8 mouse cellular contexts compared by ENCODE assay signal in the genomic region with DNA sequence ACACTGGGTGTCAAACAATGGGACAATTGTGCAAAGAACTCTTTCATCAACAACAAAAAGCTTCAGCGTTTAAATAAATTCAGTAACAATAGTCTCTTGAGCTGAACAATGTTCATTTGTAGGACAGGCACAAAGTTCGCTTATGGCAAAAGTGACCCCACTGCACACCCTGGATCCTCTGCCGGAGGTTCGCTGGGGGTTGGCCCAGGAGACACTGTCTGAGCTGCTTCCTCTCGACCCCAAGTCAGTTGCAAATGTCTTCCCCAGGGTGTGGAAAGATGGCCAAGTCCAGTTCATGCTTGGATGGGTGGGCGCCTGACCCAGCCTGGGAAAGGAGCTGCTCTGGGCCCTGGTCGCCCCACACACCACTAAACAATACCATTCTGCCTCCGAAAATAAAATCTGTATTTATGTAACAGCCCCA. TPM values are rescaled to one million over a fixed set of nuclear protein-coding genes. Genes with fewer than 3 reads are reported as not detected.
DNase-seq lines count a peak whose midpoint lies in the region; ATAC-seq and TF ChIP-seq lines count a peak whose summit lies in the region.

No protein-coding gene starts in this region.

- no peak for ATAC-seq in lung, embryonic 15.5 days (ENCODE audit: borderline replicate concordance, extremely low read depth, low FRiP score, low TSS enrichment)
- no peak for ATAC-seq in heart, embryonic 15.5 days (replicated peaks; ENCODE audit: insufficient number of reproducible peaks, insufficient read depth, low FRiP score, low read depth)
- ATAC-seq in midbrain, postnatal 0 days (ENCODE audit: low FRiP score): no peak

- no peaks in the 10 kb centered on the region for H3K27me3 ChIP-seq in lung, embryonic 15.5 days
- H3K27me3 ChIP-seq in heart, embryonic 15.5 days: no peaks in the 10 kb centered on the region
- no peaks in the 10 kb centered on the region for H3K27me3 ChIP-seq in midbrain, postnatal 0 days (ENCODE audit: insufficient read depth, low read length)

- H3K9me3 ChIP-seq in lung, embryonic 15.5 days: no peaks in the 10 kb centered on the region
- H3K9me3 ChIP-seq in heart, embryonic 15.5 days (replicated peaks): no peaks in the 10 kb centered on the region
- no peaks in the 10 kb centered on the region for H3K9me3 ChIP-seq in midbrain, postnatal 0 days (ENCODE audit: low read length)

- H3K9ac ChIP-seq in lung, embryonic 15.5 days: peak overlapping the region; percentile 95
- peak overlapping the region; percentile 99 for H3K9ac ChIP-seq in heart, embryonic 15.5 days
- peak overlapping the region; percentile 100 for H3K9ac ChIP-seq in midbrain, postnatal 0 days (replicated peaks; ENCODE audit: low read length, poor library complexity, severe bottlenecking)

- H3K4me3 ChIP-seq in lung, embryonic 15.5 days: peak overlapping the region; percentile 92
- peak overlapping the region; percentile 94 for H3K4me3 ChIP-seq in heart, embryonic 15.5 days
- H3K4me3 ChIP-seq in midbrain, postnatal 0 days (ENCODE audit: low read depth, low read length): peak overlapping the region; percentile 96

- no peak for TF ChIP-seq CTCF in midbrain, postnatal 0 days (IDR thresholded peaks at IDR 0.05)

- H3K36me3 ChIP-seq in lung, embryonic 15.5 days: no peaks in the 10 kb centered on the region
- no peaks in the 10 kb centered on the region for H3K36me3 ChIP-seq in heart, embryonic 15.5 days
- H3K36me3 ChIP-seq in midbrain, postnatal 0 days (ENCODE audit: insufficient read depth, low read length): no peaks in the 10 kb centered on the region

- 5% methylated on average over 8 of the region's 8 CpGs for WGBS in lung, embryonic 15.5 days
- WGBS in heart, embryonic 15.5 days: 14% methylated on average over 8 of the region's 8 CpGs
- 3% methylated on average over 8 of the region's 8 CpGs for WGBS in midbrain, postnatal 0 days

- peaks cover 46% of the 10 kb centered on the region for H3K4me1 ChIP-seq in lung, embryonic 15.5 days
- H3K4me1 ChIP-seq in heart, embryonic 15.5 days (replicated peaks): peaks cover 35% of the 10 kb centered on the region
- H3K4me1 ChIP-seq in midbrain, postnatal 0 days (ENCODE audit: insufficient read depth, low read length): peaks cover 19% of the 10 kb centered on the region; the same call in 1 of the 2 replicates

- no peak for DNase-seq in lung, adult 18-20 months
- peak; percentile 61 for DNase-seq in cerebellum, adult 9-10 months
- peak; percentile 39 to 51 for DNase-seq in kidney, postnatal 4 days
- peak; percentile 21 for DNase-seq in midbrain, postnatal 0 days (ENCODE audit: low spot score)
- no peak for DNase-seq in thymus, postnatal 4 days
- no peak for DNase-seq in testis, postnatal 14 days (ENCODE audit: low spot score)

- H3K27ac ChIP-seq in lung, embryonic 15.5 days: peak overlapping the region; percentile 99
- H3K27ac ChIP-seq in heart, embryonic 15.5 days: peak overlapping the region; percentile 100
- H3K27ac ChIP-seq in midbrain, postnatal 0 days (ENCODE audit: low read depth, low read length): 0 out of 2 replicates have a peak overlapping the region, but pooled peaks have one; percentile 28

- peak overlapping the region; percentile 83 for H3K4me2 ChIP-seq in lung, embryonic 15.5 days
- H3K4me2 ChIP-seq in heart, embryonic 15.5 days: peak overlapping the region; percentile 75
- H3K4me2 ChIP-seq in midbrain, postnatal 0 days (ENCODE audit: low read depth, low read length, poor library complexity, severe bottlenecking): peak overlapping the region; percentile 86

RNA-seq across cellular contexts. Expression of gene Rhob, which starts 1.6 kb away (rescaled TPM):
- polyA plus RNA-seq in lung, embryonic 15.5 days (2015; fragmentation: Nextera tagmentation; extraction: Ambion mirVana): 49.4 and 52.1 TPM in 2 replicates
- 35.4 and 40.6 TPM in 2 replicates for polyA plus RNA-seq in heart, embryonic 15.5 days (2015; fragmentation: Nextera tagmentation; extraction: Ambion mirVana)
- 323 and 329 TPM in 2 replicates for total RNA-seq in midbrain, postnatal 0 days (2014; rRNA removed)
- polyA plus RNA-seq in midbrain, postnatal 0 days (2015; fragmentation: Nextera tagmentation; extraction: Ambion mirVana): 74.1 and 75.1 TPM in 2 replicates

Comparison
In these comparisons a context has a peak if more than half of its experiments do, and no peak if none do; other contexts are left out.
1. H3K27ac ChIP-seq: peak in every context shown above with its lines; median percentile 100 in heart, embryonic 15.5 days; 99 in lung, embryonic 15.5 days; 28 in midbrain, postnatal 0 days.
2. DNase-seq: peak in cerebellum, adult 9-10 months (single experiment), kidney, postnatal 4 days (2 of 2) and midbrain, postnatal 0 days (single experiment); none in lung, adult 18-20 months (0 of 2), thymus, postnatal 4 days (single experiment) and testis, postnatal 14 days (single experiment).
3. Peak in every context shown above with its lines, with median percentiles within 50 percentile points of each other: H3K4me2 ChIP-seq, H3K4me3 ChIP-seq and H3K9ac ChIP-seq.